Mouse (Mus musculus) retina, postnatal 1 day (tissue): ENCODE results near the gene Vps41.

Source experiments
- DNase-seq: peaks from one replicate; pipeline ENCODE4 v3.0.0-alpha.2; 2012

Gene Vps41

DNA sequence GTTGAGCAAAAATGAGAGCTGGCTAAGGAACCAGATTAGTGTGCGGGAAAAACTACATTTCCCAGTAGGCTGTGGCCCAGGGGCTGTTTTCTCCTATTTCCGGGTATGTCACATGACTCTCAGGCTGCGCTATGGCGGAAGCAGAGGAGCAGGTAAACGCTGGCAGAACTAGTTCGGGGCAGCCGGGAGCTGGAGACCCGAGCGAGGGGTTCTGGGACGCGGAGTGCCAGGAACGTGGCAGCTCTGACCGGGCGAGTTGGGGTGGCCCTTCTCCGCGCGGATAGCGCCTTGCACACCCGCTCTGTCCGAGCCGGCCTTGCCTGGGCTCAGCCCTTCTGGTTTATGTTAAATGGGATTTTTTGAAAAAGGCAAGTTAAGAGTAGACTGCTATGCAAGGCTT lies at the start of gene Vps41:
Gene Vps41, plus strand, starts transcription at position 102 of the 400 bp plus-strand sequence.
- DNase-seq: peak; percentile 92

DNA sequence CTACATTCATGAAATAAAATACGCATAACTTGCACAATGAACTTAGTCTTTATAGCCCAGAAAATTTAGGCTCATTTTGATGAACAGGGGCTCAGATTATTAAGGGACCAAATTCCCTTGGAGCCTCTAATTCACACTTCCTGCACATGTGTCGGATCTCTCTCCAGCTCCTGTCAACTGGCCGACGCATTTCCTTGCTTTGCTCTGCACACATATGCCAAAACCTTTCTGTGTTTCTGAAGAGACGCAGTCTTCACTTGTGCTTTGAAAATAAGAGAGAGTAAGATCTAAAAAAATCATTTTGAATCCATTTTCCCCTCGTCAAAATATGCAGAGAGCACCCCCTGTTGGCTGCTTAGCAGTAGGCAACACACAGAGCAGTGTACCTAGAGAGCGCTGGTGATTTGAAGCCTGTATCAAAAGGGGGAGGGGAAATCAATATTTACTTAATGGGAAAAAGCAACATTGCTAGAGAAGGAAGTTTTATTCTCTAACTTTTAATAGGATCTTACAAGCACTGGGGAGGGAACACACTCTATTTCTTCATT lies 18.5 kb upstream of the Vps41 start:
- DNase-seq: peak; percentile 64

- no peak for DNase-seq
These were observed 5.4 kb upstream of the Vps41 start for GRCm38 (mm10) chr13:18711685-18712084.

DNA sequence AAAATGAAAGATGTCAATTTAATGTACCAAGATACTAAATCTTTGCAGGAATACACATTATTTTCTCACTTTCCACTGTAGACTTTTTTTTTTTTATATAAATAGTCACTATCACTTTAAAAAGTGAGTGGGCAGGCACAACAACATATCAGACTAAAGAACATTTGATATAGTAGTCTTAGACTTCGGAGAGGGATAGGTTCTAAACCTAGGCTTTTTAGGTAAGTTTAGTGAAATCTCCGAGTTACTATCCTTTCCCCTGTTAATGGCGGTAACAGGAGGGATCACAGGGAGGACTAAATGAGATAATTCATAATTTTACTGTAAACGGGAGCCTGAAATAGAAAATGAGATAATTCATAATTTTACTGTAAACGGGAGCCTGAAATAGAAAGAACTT lies 379 bp upstream of the Vps41 start:
- DNase-seq: no peak

- DNase-seq: no peak
These were observed 1.4 kb downstream of the Vps41 start for GRCm38 (mm10) chr13:18718461-18718860.

GRCm38 (mm10) chr13:18730666-18731065 lies 13.6 kb downstream of the Vps41 start:
- DNase-seq: no peak

DNA sequence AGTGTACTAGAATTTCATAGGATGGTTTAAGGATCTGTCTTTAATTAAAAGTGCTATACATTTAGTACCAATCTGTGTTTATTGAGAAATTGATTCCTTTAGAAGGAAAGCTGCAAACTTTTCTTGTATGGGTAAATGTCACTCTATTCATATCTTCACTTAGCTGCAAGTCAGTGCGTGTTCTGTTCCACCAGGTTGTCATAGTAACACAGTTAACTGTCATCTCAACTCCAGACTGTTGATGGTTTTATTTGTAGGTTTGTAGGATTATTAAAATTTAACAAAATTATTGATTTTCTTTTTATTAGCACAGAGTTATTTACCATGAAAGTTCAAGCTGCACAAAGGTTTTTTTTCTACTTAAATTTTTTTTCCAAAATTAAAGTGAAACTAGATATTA lies 19.5 kb downstream of the Vps41 start:
- DNase-seq: no peak

DNA sequence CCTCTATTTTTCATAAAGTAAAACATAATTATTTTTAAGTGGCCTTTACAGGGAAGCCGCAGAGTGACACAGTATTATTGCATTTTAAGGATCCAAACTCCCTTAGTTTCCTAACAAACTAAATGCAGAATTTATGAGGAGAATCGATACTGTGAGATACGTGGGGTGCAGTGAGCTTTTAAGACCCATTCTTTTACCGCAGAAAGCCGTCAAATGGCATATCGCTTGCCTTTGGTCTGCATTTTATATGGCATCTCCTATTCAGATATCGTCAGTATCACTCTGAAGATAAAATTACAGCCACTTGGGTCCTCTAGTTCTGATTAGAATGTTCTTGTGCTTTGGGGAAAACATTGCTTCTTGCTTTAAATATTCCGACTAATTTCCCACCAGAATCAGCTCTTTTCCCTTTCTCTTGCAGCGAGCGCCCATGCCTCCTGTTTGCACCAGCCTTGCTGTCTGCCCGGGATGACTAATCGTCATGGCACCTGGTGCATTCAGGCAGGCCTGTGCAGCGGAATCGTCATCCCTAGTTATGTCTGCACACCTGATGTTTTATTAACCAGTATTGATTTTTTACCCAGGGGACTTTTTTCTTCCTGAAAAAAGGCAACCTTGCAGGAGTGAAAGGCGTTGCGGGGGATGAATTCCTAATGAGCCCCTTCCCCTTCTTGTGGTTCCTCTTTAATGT lies 26.6 kb downstream of the Vps41 start:
- DNase-seq: peak; percentile 69

DNA sequence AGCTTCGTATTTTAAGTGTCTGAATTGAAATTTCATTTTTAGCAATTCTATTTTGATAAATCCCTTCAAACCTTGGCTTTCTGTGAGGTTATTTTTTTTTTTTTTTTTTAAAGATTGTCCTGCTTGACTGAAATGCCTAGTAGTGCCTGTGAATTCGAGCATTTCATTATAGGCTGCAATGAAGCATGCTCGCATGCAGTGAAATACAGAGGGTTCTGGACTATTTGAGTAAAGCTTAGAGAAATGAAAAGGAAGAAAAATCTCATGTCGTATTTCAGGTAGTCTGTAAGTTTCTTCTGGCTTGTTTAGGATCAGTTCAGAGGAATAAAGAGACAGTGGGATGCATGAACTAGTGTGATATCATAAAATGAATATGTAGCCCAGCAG lies 27.2 kb downstream of the Vps41 start:
- DNase-seq: peak; percentile 31

DNA sequence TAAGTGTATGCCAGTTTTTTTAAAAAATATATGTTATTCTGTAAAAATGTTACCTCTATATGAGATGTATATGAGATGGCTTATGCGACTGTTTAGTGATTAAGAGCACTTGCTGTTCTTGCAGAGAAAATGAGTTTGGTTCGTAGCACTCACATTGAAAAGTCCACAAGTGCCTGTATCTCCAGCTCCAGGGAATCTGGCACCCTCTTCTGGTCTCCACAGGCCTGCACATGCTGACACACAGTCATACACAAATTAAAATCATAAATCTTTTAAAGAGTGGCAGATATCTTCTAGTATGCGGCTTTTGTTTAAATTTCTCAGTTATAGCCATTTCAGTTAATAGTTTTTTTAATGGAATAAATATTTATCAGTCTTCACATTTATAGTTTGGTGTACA lies 40.9 kb downstream of the Vps41 start:
- DNase-seq: peak; percentile 15

DNA sequence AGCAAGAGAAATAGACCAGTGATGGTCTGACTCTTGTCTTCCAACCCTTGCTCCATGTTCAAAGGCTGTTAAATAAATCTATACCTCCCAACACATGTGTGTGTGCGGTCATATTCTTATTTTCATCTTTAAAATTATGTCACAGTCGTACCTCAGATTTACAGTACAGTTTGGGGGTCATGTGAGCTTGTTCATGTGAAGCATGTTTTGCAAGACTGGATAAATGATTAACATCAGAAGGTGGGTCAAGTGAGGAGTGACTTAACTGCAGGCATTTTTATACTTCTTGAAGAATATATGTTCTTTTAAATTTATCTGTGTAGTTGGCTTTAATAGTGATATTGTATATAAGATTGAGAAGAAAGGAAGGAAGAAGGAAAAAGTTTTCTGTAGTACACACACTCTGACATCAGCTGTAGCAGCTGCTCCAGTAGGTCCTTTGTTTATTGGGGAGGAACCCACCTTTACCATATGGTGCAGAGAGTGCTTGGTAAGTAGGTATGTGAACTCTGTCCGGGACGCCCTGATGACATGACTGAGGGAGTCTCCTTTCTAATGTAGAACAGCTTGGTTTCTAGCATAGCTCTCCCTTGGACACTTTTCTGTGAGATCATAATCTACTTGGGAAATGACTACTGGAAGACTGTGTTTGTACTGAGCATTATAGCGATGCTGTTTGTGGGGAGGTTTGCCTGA lies 42.4 kb downstream of the Vps41 start:
- DNase-seq: no peak

GRCm38 (mm10) chr13:18761452-18761851 lies 44.4 kb downstream of the Vps41 start:
- no peak for DNase-seq

GRCm38 (mm10) chr13:18767893-18768292 lies 50.8 kb downstream of the Vps41 start:
- no peak for DNase-seq

- DNase-seq: no peak
These were observed 51.4 kb downstream of the Vps41 start for GRCm38 (mm10) chr13:18768495-18768894.

DNA sequence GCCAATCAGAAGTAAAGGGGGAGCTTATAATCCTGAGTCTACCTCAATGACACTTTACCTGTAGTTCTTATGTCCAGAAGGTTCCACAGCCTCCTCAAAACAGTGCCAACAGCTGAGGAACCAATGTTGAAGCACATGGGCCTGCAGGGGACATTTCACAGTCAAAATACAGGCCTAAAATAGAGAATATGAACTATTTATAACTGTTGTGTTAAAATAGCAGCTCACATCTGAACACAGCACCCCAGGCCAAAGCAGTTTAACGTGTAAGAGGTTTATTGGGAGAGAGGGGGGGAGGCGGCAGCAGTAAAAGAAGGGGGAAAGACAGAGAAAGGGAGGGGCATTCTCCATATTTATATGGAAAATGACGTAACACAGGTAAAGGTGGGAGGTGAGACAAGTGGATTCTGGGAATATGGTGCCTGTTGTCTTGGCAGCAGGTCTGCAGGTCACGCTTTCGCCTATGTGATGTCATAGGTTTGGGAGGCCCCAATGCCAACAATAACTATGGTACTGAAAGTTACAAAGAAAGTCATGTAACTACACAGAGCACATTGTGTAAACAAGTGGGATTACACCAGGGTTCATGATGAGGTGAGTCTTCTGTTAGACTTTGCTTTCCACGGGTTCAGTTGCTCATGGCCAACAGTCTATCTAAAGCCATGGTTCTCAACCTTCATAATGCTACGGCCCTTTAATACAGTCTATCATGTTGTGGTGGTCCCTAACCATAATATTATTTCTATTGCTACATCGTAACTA lies 56.5 kb downstream of the Vps41 start:
- DNase-seq: no peak

DNA sequence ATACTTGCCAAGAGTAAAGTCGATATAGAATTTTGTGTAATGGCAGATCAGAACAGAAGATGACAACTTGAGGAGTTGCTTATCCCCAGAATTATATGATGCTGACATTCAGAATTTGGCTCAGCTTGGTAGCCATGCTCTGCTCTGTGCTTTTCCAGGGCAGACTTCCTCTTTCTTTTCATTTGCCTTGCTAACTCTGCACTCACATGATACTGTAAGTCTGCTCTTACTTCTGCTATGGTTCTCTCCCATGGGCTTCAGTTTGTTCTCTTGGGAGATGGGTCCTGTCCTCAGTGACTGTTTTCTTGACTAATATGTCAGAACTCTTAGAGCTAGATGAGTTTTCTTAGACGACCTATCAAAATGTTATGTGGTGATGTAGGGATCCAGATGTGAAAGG lies 64.2 kb downstream of the Vps41 start:
- no peak for DNase-seq

DNA sequence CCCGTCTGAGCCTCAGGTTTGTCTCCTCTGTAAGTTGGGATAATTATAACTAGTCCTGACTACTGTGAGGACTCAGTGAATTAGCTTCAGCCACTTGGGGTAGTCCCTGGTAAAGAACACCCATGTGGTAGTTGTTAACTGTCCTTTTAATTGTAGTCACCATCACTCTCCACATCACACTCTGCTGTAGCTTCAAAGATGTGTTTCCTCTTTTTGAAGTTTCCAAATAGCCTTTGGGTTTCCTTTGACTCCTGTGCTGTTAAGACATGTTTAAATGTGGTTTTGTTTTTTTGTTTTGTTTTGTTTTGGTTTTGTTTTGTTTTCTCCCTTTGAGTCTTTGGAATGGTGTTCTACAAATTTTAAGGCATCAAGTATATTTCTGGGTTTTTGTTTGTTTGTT lies 68.6 kb downstream of the Vps41 start:
- no peak for DNase-seq

- DNase-seq: no peak
These were observed 71.0 kb downstream of the Vps41 start for GRCm38 (mm10) chr13:18788040-18788439.

GRCm38 (mm10) chr13:18788689-18789088 lies 71.6 kb downstream of the Vps41 start:
- peak; percentile 17 for DNase-seq

DNA sequence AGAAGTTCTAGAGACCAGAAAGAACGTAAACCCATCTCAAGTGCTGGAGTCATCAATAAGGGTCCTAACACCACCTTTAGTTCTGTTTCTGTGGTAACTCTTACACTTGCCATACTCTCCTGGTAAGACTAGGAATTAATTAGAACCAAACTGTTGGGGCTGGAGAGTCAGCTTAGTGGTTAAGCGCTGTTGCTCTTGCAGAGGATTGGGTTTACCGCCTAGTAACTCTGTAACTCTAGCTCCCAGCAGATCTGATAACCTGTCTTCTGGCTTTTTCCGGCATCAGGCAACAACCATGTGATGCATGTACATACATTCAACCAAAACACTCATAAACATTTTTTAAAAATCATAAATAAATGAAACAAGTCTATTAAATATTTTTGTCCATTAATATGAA lies 72.6 kb downstream of the Vps41 start:
- no peak for DNase-seq

DNA sequence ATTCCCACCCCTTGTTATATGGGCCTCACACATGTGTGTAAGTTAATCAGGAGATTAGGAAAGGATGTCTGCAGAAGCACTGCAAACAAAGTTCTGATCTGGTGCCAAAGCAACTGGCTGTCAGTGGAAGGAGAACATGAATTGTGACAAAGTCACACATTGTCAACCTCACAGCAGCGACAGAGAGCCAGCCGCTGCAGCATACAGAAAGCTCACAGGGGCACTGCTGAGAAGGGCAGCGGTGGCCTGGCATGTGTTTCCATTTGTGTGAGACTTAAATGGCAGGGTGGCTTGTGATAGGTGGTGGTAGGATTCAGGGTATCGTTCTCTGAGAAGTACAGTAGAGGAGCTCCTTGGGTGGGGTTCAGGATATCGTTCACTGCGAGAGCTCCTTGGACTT lies 73.0 kb downstream of the Vps41 start:
- no peak for DNase-seq

- no peak for DNase-seq
These were observed 74.2 kb downstream of the Vps41 start for GRCm38 (mm10) chr13:18791314-18791713.

GRCm38 (mm10) chr13:18791724-18792123 lies 74.6 kb downstream of the Vps41 start:
- DNase-seq: no peak

DNA sequence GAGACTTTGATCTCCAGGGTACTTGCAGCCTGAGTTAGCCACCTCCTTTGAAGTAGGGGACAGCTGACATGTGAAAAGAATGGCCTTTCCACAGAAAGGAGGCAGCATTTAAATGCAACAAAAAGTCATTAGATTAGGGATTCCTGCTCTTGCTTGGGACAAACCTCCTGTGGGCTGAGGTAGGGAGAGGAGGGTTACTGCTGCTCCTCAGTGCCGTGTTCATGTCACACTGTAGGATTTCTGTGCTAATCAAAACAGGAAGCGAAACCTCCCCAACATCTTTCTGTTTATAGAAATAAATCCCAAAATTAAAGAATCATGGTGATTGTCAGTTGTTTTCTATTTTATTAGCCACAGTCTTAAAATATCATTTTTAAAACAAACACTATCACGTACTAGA lies 77.4 kb downstream of the Vps41 start:
- no peak for DNase-seq
